Mouse (Mus musculus) lung, adult 2 months (tissue): ENCODE results near the gene Gm10256.
"Not testable (repeated sequence)": the region's sequence is repeated elsewhere in the genome, so short reads cannot be mapped to it uniquely, and the experiment has no call there.

Experiments
- CTCF ChIP-seq: fragments of 200-500 bp; IDR thresholded peaks from 2 replicates; pipeline ENCODE4 v1.5.1; 2011; ENCODE audit warnings: mild to moderate bottlenecking, low read length, control low read depth; ENCODE audit not compliant: insufficient read depth
- POLR2A ChIP-seq: fragments of 200-500 bp; IDR thresholded peaks from 2 replicates; pipeline ENCODE4 v1.6.1; 2011; ENCODE audit warnings: low read depth, mild to moderate bottlenecking, control low read depth, low read length, borderline replicate concordance; ENCODE audit errors: extremely low read depth

DNA sequence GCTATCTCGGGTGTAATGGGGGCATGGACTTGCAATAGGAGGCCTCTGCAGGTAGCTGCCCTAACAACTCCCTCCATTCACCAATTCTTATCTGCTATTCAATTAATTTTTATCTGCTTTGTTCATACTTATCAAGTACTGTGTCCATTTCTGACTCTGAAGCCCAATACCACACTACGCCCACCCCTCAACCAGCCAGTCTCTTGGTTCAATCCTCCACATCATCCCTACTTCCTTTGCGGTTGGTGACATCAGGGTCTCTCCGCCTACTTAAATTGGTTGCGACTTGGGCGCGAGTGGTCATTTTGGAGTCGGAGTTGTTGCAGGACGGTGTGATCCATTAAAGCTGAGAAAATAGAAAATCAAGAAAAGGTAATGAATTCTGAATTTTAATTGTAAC lies 70.2 kb downstream of the Gm10256 start, which contains the start of gene Gm10352:
- TF ChIP-seq POLR2A, CTCF: not testable (repeated sequence)
